Mouse (Mus musculus) neutrophil, adult 5-6 weeks (primary cell): ENCODE data around the gene Zbtb39. TPM values are rescaled to one million over a fixed set of nuclear protein-coding genes. Genes with fewer than 3 reads are reported as not detected.
"Not testable (repeated sequence)": the region's sequence is repeated elsewhere in the genome, so short reads cannot be mapped to it uniquely, and the experiment has no call there.

ENCODE experiments used
- ATAC-seq: fragments of 151-379, 151-347 bp; 2 replicates; pipeline ENCODE4 v1.8.0; 2017; ENCODE audit warnings: mild to moderate bottlenecking, moderate TSS enrichment; ENCODE audit not compliant: insufficient number of reproducible peaks, poor library complexity, low FRiP score, severe bottlenecking; ENCODE audit errors: extremely low read depth
- total RNA-seq: library from RNA; stranded (forward); fragments of 200-1000 nt; gene quantifications from 2 replicates; pipeline ENCODE4 v1.2.3, GENCODE M21; 2017

The Zbtb39 gene
- total RNA-seq, 1 experiment from 2014 or later = 25.7 TPM

- no peak for ATAC-seq
Measured at GRCm38 (mm10) chr10:127763914-127764680, 24.8 kb downstream of the Zbtb39 start.

DNA sequence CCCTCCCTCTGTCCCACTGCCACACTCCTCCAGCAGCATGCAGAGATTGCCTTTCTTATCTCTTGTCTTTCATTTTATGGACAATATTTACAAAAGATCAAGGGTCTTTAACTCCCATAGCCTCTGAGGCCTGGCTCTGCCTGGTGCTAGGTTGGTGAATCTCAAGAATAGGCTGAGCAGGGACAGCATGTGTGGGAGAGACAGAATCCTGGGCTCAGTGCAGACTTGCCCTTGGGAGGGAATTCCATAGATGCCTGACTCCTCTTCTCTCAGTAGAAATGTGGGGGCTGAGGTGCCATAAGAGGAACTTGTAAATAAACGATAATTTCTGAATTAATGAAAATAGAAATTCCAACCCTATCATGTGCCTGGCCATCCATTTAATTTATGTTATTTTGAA lies 27.2 kb downstream of the Zbtb39 start:
- ATAC-seq = no peak

DNA sequence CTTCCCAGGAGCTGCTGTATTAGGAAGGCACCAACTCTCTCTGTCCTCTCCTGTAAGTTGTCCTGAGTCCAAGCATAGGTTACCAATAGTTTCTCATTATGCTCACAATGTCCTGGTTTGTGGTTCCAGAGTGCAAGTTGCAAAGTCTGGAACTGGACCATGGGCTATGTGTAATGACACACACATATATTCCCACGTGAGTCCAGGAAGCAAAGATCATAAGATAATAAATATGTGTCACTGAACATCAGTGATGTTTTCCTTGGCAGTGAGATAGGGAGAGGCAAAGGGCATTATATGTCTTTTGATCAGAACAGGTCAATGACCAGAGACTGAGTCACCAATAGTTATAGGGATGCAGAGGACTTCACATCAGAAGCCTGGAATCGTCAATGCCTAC lies 36.7 kb downstream of the Zbtb39 start, which contains the start of gene Rdh9:
Rdh9 (plus strand) TSS at position 376 of the 400 bp plus-strand sequence.
- no peak for ATAC-seq

GRCm38 (mm10) chr10:127782321-127782720 lies 43.0 kb downstream of the Zbtb39 start:
- not testable (repeated sequence) for ATAC-seq

GRCm38 (mm10) chr10:127785411-127785810 lies 46.1 kb downstream of the Zbtb39 start:
- not testable (repeated sequence) for ATAC-seq

Other genes starting within 250 kb of the Zbtb39 start
- gene Stac3, start 237.9 kb upstream of the Zbtb39 start, total RNA-seq = 6.0 and 9.8 TPM in 2 replicates
- gene Ndufa4l2, start 224.6 kb upstream of the Zbtb39 start, total RNA-seq = not detected in 2 replicates
- gene Shmt2, start 217.1 kb upstream of the Zbtb39 start, total RNA-seq = 22.8 and 25.0 TPM in 2 replicates
- not detected in 2 replicates for gene Nxph4, start 205.0 kb upstream of the Zbtb39 start, total RNA-seq
- gene Lrp1, start 118.4 kb upstream of the Zbtb39 start, total RNA-seq = 6.3 and 15.1 TPM in 2 replicates
- 258 and 273 TPM in 2 replicates for gene Stat6, start 96.6 kb upstream of the Zbtb39 start, total RNA-seq
- 42.6 and 45.7 TPM in 2 replicates for gene Nemp1, start 72.6 kb upstream of the Zbtb39 start, total RNA-seq
- 19.0 and 19.3 TPM in 2 replicates for gene Nab2, start 71.0 kb upstream of the Zbtb39 start, total RNA-seq
- gene Myo1a, start 34.4 kb upstream of the Zbtb39 start, total RNA-seq = 1.5 and 2.3 TPM in 2 replicates
- not detected in 2 replicates for gene Tac2, start 15.1 kb upstream of the Zbtb39 start, total RNA-seq
- gene Gpr182, start 12.2 kb downstream of the Zbtb39 start, total RNA-seq = 0.12 and 0.23 TPM in 2 replicates
- 0.37 and 0.47 TPM in 2 replicates for gene Rdh1, start 20.2 kb downstream of the Zbtb39 start, total RNA-seq
- not detected in 2 replicates for gene Rdh16f1, start 20.2 kb downstream of the Zbtb39 start, total RNA-seq
- gene Rdh9, start 36.8 kb downstream of the Zbtb39 start, total RNA-seq = 1.7 TPM in 1 of 2 replicates, not detected in the other
- gene Rdh16, start 61.6 kb downstream of the Zbtb39 start, total RNA-seq = not detected in 2 replicates
- not detected in 2 replicates for gene Rdh19, start 110.4 kb downstream of the Zbtb39 start, total RNA-seq
- gene Rdh16f2, start 126.9 kb downstream of the Zbtb39 start, total RNA-seq = not detected in 2 replicates
- gene Rdh7, start 149.3 kb downstream of the Zbtb39 start, total RNA-seq = not detected in 2 replicates
- not detected in 2 replicates for gene Sdr9c7, start 159.0 kb downstream of the Zbtb39 start, total RNA-seq